Mouse (Mus musculus) intestine, embryonic 16.5 days (tissue): ENCODE data around the gene Zfp462. TPM values are rescaled to one million over a fixed set of nuclear protein-coding genes. Genes with fewer than 3 reads are reported as not detected.

Experiments
- ATAC-seq: fragments of 200-750 bp; cut with Nextera tagmentation; 2 replicates; pipeline ENCODE4 v1.8.0; 2017; ENCODE audit warnings: moderate TSS enrichment, moderate library complexity
- H3K27ac ChIP-seq: fragments of 300-500 bp; sonication (generic); 2 replicates; pipeline ENCODE4 v1.5.1; 2014; ENCODE audit warnings: mild to moderate bottlenecking, low read length
- H3K27me3 ChIP-seq: fragments of 300-500 bp; sonication (generic); replicated peaks from 2 replicates; pipeline ENCODE4 v1.6.1; 2014; ENCODE audit warnings: low read length, control low read depth, mixed read lengths; ENCODE audit not compliant: control insufficient read depth, insufficient read depth
- H3K36me3 ChIP-seq: fragments of 300-500 bp; sonication (generic); 2 replicates; pipeline ENCODE4 v1.6.1; 2014; ENCODE audit warnings: low read length, control low read depth; ENCODE audit not compliant: control insufficient read depth, insufficient read depth
- H3K4me1 ChIP-seq: fragments of 300-500 bp; sonication (generic); 2 replicates; pipeline ENCODE4 v1.6.1; 2014; ENCODE audit warnings: low read length, control low read depth, mixed read lengths; ENCODE audit not compliant: control insufficient read depth, insufficient read depth
- H3K4me2 ChIP-seq: fragments of 300-500 bp; sonication (generic); 2 replicates; pipeline ENCODE4 v1.6.1; 2014; ENCODE audit warnings: low read depth, low read length, control low read depth
- H3K4me3 ChIP-seq: fragments of 300-500 bp; sonication (generic); 2 replicates; pipeline ENCODE4 v1.5.1; 2014; ENCODE audit warnings: mild to moderate bottlenecking, low read length
- H3K9ac ChIP-seq: fragments of 300-500 bp; sonication (generic); 2 replicates; pipeline ENCODE4 v1.6.1; 2014; ENCODE audit warnings: low read depth, low read length
- H3K9me3 ChIP-seq: fragments of 300-500 bp; sonication (generic); 2 replicates; pipeline ENCODE4 v1.6.1; 2016; ENCODE audit warnings: low read length, control low read depth; ENCODE audit not compliant: control insufficient read depth
- WGBS: fragments of 180-500 bp; shearing (Covaris S2); extraction: QIAGEN DNeasy Blood & Tissue Kit; methylation state at CpG from one replicate; pipeline ENCODE4 v1.1.7; 2014; 5-methylcytosine and 5-hydroxymethylcytosine counted together
- polyA plus RNA-seq: library from polyadenylated mRNA; unstranded; fragments of >200 nt; fragmentation: Nextera tagmentation; extraction: Ambion mirVana; gene quantifications from 2 replicates; pipeline ENCODE4 v1.2.1, GENCODE M21; 2015

Gene Zfp462
- polyA plus RNA-seq, 1 experiment from 2014 or later = 2.2 TPM

DNA sequence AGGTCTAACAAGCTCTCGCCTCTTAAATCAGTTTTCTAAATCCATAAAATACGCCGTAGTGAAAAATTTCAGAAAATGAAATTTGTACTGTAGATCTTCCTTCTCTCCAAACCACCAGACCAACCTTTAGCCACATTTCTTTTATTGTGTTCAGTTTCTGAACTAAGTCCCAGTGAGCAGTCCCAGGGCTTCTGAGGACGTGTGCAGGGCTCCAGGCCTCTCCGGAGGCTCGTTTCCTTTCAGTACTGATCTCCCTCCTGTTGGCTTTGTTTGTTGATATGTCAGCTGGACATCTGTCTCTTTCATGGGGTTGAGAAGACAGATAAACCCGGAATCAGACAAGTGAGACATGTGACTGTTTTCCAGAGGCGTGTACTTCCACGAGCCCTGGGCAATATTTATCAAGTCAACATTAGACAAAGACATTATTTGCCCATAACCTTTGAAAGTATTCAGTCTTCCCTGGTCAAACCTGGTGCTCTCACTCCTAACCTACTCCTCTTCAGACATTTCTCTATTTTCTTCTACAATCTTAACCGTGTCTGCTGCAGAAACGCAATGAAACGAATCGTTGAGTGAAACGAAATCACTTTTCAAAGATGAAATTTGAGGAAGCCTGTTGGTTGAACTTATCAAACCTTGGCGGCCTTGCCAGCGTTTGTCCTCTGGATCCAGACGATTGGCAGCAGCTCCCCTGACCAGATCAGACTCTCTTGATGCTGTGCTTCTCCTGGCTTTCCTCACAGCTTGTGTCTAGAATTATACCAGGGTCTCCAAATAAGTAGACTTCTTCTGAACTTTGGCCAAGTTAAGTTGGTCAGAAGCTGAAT lies 121.7 kb downstream of the Zfp462 start:
- WGBS = 71% methylated on average over 17 of the region's 17 CpGs
- no peak overlapping the region for H3K27ac ChIP-seq

DNA sequence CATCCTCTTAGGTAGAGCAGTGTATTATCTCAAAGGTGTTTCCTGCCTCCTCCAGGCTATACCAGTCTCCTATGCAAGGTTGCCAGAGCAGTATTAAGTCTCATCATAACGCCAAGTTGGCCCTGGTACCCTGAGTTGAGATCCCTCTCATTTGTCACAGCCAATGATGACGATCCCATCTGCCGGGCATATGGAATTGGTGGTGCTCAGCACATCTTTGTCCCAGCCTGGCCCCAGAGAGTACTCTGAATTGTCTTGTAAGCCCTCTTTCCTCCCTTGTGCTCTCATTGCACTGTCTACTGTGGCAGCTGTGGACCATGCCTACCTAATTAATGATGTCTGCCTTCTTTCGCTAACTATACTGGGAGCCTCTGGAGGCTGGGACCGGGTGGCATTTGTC lies 126.7 kb downstream of the Zfp462 start:
- Histone ChIP-seq H3K9ac (no peak overlapping the region), H3K36me3 (no peaks in the 10 kb centered on the region), H3K4me3 (no peak overlapping the region), H3K4me1 (no peaks in the 10 kb centered on the region), H3K4me2 (no peak overlapping the region), H3K27me3 (no peaks in the 10 kb centered on the region), H3K27ac (no peak overlapping the region), H3K9me3 (no peaks in the 10 kb centered on the region)
- no peak for ATAC-seq
- 84% methylated on average over 5 of the region's 5 CpGs for WGBS

More for the DNA sequence above, 121.7 kb downstream of the Zfp462 start:
- no peak for ATAC-seq
- H3K4me3 ChIP-seq = no peak overlapping the region
- H3K36me3 ChIP-seq = no peaks in the 10 kb centered on the region
- no peak overlapping the region for H3K9ac ChIP-seq
- no peak overlapping the region for H3K4me2 ChIP-seq
- H3K27me3 ChIP-seq = no peaks in the 10 kb centered on the region
- H3K9me3 ChIP-seq = no peaks in the 10 kb centered on the region
- no peaks in the 10 kb centered on the region for H3K4me1 ChIP-seq

DNA sequence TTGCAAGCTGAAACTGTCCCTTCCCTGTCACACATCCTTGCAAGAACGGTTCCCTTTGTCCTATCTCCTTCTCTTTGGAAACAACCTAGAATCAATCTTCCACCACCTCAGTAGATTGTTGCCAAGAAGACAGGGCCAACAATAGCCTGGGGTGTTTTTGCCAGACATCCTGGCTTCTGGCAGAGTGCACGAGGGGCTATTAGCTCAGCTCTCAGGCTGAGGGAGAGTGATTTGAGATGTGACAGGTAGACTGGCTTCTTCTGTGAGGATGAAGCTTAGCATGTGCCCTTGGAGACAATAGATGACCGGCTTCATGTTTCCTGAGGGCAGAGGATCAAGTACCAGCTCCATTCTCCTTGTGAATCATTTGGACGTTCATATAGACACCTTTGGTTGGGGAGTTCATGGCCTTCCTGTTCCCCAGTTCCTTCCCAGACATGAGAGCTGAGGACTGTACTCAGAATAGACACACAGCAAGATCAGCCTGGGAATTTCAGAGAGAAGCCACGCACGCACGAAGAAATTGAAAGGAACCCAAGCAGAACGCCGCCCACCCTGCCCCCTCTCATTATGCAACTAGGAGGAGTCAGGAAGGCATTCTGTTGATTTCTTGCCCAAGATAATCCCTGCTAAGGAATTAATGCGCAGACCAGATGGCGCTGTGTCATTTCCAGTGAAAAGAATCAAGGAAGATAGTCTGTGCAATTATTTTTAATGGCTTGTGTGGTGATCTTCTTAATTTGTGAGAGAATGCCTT lies 132.5 kb downstream of the Zfp462 start:
- H3K4me2 ChIP-seq = no peak overlapping the region
- no peak overlapping the region for H3K27ac ChIP-seq
- no peaks in the 10 kb centered on the region for H3K27me3 ChIP-seq
- H3K4me1 ChIP-seq = 0 out of 2 replicates have a peak, but pooled peaks cover 2% of the 10 kb centered on the region
- H3K9ac ChIP-seq = no peak overlapping the region
- H3K4me3 ChIP-seq = no peak overlapping the region
- H3K36me3 ChIP-seq = no peaks in the 10 kb centered on the region
- 68% methylated on average over 11 of the region's 11 CpGs for WGBS
- no peaks in the 10 kb centered on the region for H3K9me3 ChIP-seq
- ATAC-seq = no peak

DNA sequence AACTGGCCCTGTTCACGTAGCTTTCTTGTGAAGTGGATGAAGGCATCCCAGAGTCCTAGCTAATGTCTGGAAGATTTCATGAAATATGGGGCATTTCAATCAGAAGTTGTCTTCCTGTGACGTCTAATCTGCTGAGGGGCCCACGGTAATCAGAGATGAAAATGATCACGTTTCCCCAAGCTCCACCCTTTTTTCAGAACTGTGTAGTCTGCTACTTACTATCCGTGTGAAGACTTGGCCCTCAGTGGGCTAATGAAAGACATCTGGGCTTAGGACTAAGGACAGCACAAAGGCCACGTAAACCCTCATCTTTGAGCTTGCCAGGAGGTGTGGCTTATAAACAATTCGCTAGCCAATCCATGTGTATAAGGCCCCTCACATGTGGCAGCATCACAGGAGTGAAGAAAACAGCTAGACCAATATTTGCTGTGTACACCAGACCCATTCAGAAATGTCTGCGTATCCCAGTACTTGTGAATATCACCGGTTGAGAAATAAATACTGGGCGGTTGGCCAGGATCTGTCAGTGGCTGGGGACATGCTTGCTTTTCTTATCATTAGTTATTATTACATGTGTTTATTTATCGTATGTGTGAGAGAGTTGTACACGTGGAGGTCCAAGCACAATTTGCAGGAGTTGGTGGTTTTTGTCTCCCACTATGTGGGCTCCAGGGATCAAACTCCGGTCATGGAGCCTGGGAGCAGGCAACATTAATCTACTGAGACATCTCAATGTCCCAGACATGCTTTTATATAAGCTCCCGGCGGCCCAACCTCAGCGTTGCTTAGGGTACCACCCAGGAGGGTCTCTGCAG lies 133.3 kb downstream of the Zfp462 start:
- H3K4me2 ChIP-seq = no peak overlapping the region
- H3K27me3 ChIP-seq = no peaks in the 10 kb centered on the region
- WGBS = 65% methylated on average over 16 of the region's 16 CpGs
- H3K4me1 ChIP-seq = 0 out of 2 replicates have a peak, but pooled peaks cover 2% of the 10 kb centered on the region
- H3K27ac ChIP-seq = 0 out of 2 replicates have a peak overlapping the region, but pooled peaks have one; percentile 11
- H3K9me3 ChIP-seq = no peaks in the 10 kb centered on the region
- ATAC-seq = no peak
- H3K4me3 ChIP-seq = no peak overlapping the region
- H3K9ac ChIP-seq = no peak overlapping the region
- no peaks in the 10 kb centered on the region for H3K36me3 ChIP-seq

DNA sequence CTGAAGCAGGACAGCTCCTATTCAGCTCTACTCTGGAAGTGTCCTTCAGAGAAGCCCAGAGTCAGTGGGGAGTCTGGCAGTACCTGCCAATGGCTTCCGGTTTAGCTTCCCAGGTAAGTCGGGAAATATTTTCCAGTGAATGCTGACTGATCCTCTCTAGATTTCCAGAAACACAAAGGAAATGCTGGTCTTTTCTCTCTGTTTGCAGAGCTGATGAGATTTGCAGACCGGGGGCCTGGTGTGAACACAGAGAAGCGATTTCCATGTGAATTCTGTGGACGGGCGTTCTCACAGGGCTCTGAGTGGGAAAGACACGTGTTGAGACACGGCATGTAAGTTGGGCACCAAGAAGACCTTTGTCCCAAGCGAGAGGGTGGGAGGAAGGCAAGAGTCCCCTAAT lies 134.2 kb downstream of the Zfp462 start:
- Histone ChIP-seq H3K27ac (no peak overlapping the region), H3K4me3 (no peak overlapping the region), H3K4me2 (no peak overlapping the region), H3K9ac (no peak overlapping the region), H3K4me1 (0 out of 2 replicates have a peak, but pooled peaks cover 2% of the 10 kb centered on the region), H3K27me3 (no peaks in the 10 kb centered on the region), H3K9me3 (no peaks in the 10 kb centered on the region), H3K36me3 (no peaks in the 10 kb centered on the region)
- 90% methylated on average over 9 of the region's 9 CpGs for WGBS
- no peak for ATAC-seq

DNA sequence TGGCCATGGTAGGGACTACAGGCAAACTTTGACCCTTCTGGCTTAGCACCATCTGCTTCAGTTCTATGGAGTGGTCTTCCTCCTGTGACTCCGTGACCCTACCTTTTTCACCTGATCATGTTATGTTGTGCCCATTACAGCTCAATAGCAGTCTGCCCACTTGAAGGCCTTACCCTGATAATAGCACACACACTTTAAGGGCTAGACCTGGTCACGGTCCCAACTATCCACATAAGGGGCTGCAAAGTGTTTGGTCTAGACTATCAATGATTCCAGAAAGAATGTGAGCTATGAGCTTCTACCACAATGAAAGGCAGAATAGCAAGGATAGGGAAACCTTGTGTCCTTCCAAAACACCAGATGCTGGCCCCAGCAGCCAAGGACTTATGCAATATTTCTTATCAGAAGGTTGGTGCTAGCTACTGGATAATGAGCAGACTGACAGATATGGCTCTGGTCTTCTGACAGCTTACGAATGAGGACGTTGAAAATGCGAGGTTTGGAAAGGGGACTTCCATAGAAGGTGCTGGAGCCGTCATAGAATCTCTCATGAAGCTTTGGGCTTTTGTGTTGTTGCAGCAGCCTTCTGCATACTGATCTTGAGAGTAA lies 139.3 kb downstream of the Zfp462 start:
- H3K4me1 ChIP-seq = no peaks in the 10 kb centered on the region
- no peak overlapping the region for H3K27ac ChIP-seq
- ATAC-seq = no peak
- H3K4me2 ChIP-seq = no peak overlapping the region
- no peak overlapping the region for H3K4me3 ChIP-seq
- no peak overlapping the region for H3K9ac ChIP-seq
- no peaks in the 10 kb centered on the region for H3K9me3 ChIP-seq
- H3K27me3 ChIP-seq = no peaks in the 10 kb centered on the region
- no peaks in the 10 kb centered on the region for H3K36me3 ChIP-seq
- WGBS = 86% methylated on average over 6 of the region's 6 CpGs

DNA sequence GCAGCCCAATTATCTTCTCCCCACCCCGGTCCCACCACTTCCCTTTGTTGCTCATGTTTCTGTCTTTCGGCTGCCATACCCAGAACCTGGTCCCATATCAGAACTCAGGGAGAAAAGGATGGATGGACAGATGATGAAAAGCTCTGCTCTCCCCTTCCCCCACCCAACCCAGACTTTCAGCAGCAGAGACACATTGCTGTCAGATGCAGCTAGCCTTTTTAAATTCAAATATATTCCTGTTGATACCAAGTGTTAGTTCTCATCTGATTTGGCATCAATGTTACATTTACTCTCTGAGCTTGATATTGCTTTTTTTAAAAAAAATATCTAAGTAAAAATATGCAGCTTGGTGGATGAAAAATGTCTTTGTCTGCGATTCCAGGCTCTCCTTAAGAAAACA lies 143.3 kb downstream of the Zfp462 start:
- H3K4me2 ChIP-seq = no peak overlapping the region
- no peaks in the 10 kb centered on the region for H3K36me3 ChIP-seq
- ATAC-seq = no peak
- WGBS = 83% methylated on average over 3 of the region's 3 CpGs
- no peaks in the 10 kb centered on the region for H3K27me3 ChIP-seq
- no peaks in the 10 kb centered on the region for H3K4me1 ChIP-seq
- no peaks in the 10 kb centered on the region for H3K9me3 ChIP-seq
- no peak overlapping the region for H3K4me3 ChIP-seq
- no peak overlapping the region for H3K27ac ChIP-seq
- no peak overlapping the region for H3K9ac ChIP-seq

DNA sequence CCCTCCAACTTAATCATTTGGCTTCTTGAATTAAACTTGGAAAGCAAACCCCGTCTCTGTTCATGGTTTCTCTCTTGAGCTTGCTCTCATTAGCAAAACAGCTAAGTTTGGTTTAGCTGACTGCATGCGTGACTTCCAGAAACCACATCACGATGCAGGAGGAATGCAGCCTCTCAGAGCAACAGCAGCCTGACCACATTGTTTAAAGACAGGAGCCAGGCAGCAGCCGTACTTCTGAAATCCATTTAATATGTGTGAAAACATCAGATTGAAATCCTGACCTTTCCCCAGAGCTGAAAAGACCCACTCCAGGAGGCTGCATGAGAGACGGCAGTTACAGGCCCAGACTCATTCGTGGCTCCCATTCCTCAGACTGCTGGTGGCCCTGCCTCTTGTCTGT lies 144.1 kb downstream of the Zfp462 start:
- no peak for ATAC-seq
- Histone ChIP-seq H3K9me3 (no peaks in the 10 kb centered on the region), H3K9ac (no peak overlapping the region), H3K4me1 (no peaks in the 10 kb centered on the region), H3K27ac (no peak overlapping the region), H3K4me2 (no peak overlapping the region), H3K27me3 (no peaks in the 10 kb centered on the region), H3K4me3 (no peak overlapping the region), H3K36me3 (no peaks in the 10 kb centered on the region)
- 41% methylated on average over 6 of the region's 6 CpGs for WGBS

DNA sequence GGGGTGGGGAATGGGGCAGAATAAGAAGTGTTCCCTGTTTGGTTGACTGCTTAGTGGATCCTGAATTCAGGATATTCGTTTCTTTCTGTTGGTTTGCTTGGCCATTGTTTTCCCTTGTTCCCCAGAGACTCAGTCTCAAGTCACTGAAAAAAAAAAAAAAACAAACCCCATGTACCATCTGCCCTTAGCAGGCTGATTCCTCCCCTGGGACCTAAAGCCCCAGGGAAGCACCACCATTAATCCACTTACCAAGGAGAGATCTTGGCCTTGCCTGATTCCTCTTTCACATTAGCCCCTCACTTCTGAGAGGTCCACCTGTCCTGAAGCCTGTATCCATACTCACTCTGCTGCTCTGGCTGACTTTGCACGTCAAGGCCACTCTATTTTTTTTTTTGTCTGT lies 152.3 kb downstream of the Zfp462 start:
- Histone ChIP-seq H3K4me3 (no peak overlapping the region), H3K9ac (no peak overlapping the region), H3K27me3 (no peaks in the 10 kb centered on the region), H3K27ac (no peak overlapping the region), H3K4me2 (no peak overlapping the region), H3K9me3 (no peaks in the 10 kb centered on the region), H3K4me1 (no peaks in the 10 kb centered on the region), H3K36me3 (no peaks in the 10 kb centered on the region)
- no peak for ATAC-seq
- 54% methylated on average over 2 of the region's 2 CpGs for WGBS
